Mouse (Mus musculus) embryonic facial prominence, embryonic 15.5 days (tissue): ENCODE data around the gene Gm49388. TPM values are rescaled to one million over a fixed set of nuclear protein-coding genes. Genes with fewer than 3 reads are reported as not detected.

Experiments
- ATAC-seq: fragments of 200-750 bp; cut with Nextera tagmentation; 2 replicates; pipeline ENCODE4 v1.8.0; 2017; ENCODE audit warnings: low read depth, moderate TSS enrichment; ENCODE audit not compliant: insufficient number of reproducible peaks, low FRiP score, low TSS enrichment
- H3K27ac ChIP-seq: fragments of 300-500 bp; sonication (generic); replicated peaks from 2 replicates; pipeline ENCODE4 v1.5.1; 2015; ENCODE audit warnings: mild to moderate bottlenecking, inconsistent platforms
- H3K27me3 ChIP-seq: fragments of 300-500 bp; sonication (generic); 2 replicates; pipeline ENCODE4 v1.6.1; 2015; ENCODE audit warnings: inconsistent platforms
- H3K36me3 ChIP-seq: fragments of 300-500 bp; sonication (generic); 2 replicates; pipeline ENCODE4 v1.6.1; 2015; ENCODE audit warnings: mild to moderate bottlenecking, inconsistent platforms
- H3K4me1 ChIP-seq: fragments of 300-500 bp; sonication (generic); 2 replicates; pipeline ENCODE4 v1.6.1; 2015; ENCODE audit warnings: inconsistent platforms
- H3K4me2 ChIP-seq: fragments of 300-500 bp; sonication (generic); replicated peaks from 2 replicates; pipeline ENCODE4 v1.6.1; 2015; ENCODE audit warnings: mild to moderate bottlenecking, inconsistent platforms
- H3K4me3 ChIP-seq: fragments of 300-500 bp; sonication (generic); replicated peaks from 2 replicates; pipeline ENCODE4 v1.5.1; 2015; ENCODE audit warnings: mild to moderate bottlenecking, inconsistent platforms
- H3K9ac ChIP-seq: fragments of 300-500 bp; sonication (generic); 2 replicates; pipeline ENCODE4 v1.6.1; 2015; ENCODE audit warnings: inconsistent platforms
- H3K9me3 ChIP-seq: fragments of 300-500 bp; sonication (generic); replicated peaks from 2 replicates; pipeline ENCODE4 v1.6.1; 2016; ENCODE audit warnings: inconsistent platforms
- WGBS: fragments of 180-500 bp; shearing (Covaris S2); methylation state at CpG from one replicate; pipeline ENCODE4 v1.1.7; 2015; 5-methylcytosine and 5-hydroxymethylcytosine counted together
- polyA plus RNA-seq: library from polyadenylated mRNA; unstranded; fragments of >200 nt; fragmentation: Nextera tagmentation; extraction: Ambion mirVana; gene quantifications from 2 replicates; pipeline ENCODE4 v1.2.1, GENCODE M21; 2015

The Gm49388 gene
- polyA plus RNA-seq, 1 experiment from 2014 or later, result not detected

DNA sequence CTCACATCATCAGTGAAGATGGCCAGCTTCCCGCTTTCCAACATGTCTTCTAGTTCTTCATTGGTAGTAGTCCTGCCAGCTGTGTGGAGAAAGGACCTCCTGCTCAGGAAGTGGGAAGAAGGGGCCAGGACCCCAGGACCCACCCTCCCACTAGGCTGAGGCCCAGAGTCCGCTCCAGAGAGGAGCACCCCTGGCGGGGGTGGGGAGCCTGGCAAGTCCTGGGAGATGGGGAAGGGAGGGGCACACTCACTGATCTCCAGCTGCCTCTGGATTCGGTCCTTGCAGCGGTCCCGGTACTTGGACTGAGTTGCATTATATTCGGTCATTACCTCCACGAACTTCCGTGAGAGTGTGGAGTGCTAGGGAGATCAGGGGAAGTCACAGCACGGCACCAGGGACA is 25.2 kb downstream of the Gm49388 start:
- no peak for ATAC-seq
- H3K36me3 ChIP-seq, result peaks cover 24% of the 10 kb centered on the region
- H3K4me1 ChIP-seq, result peaks cover 2% of the 10 kb centered on the region; the same call in 1 of the 2 replicates
- H3K4me3 ChIP-seq, result no peak overlapping the region
- H3K9ac ChIP-seq, result no peak overlapping the region
- H3K4me2 ChIP-seq, result no peak overlapping the region
- no peaks in the 10 kb centered on the region for H3K9me3 ChIP-seq
- no peak overlapping the region for H3K27ac ChIP-seq
- 80% methylated on average over 10 of the region's 10 CpGs for WGBS
- no peaks in the 10 kb centered on the region for H3K27me3 ChIP-seq

DNA sequence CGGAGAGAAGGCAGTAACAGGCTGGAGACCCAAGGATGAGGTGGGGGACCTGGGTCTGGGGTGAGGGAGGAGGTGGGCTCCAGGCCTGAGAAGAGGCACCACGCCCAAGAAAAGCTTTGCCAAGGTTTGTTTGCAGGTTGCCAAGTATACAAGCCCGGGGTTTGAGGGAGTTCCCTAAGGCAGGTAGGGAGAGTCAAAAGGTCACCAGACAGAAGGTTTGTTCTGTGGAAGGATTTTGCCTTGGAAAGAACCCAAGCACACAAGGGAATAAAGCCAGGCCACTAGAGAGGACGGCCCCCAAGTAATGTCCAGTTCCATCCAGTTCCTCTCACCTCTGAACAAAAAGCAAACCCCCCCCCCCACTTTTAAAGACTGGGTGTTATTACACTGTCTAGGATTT is 25.8 kb downstream of the Gm49388 start:
- H3K9ac ChIP-seq, result no peak overlapping the region
- H3K4me3 ChIP-seq, result no peak overlapping the region
- no peak overlapping the region for H3K27ac ChIP-seq
- no peaks in the 10 kb centered on the region for H3K27me3 ChIP-seq
- ATAC-seq, result no peak
- no peak overlapping the region for H3K4me2 ChIP-seq
- H3K36me3 ChIP-seq, result peaks cover 24% of the 10 kb centered on the region
- H3K4me1 ChIP-seq, result peaks cover 8% of the 10 kb centered on the region; the same call in 1 of the 2 replicates
- WGBS, result 78% methylated on average over 4 of the region's 4 CpGs
- no peaks in the 10 kb centered on the region for H3K9me3 ChIP-seq

- peaks cover 24% of the 10 kb centered on the region for H3K36me3 ChIP-seq
- H3K4me2 ChIP-seq, result no peak overlapping the region
- H3K27me3 ChIP-seq, result no peaks in the 10 kb centered on the region
- no peak overlapping the region for H3K4me3 ChIP-seq
- peaks cover 11% of the 10 kb centered on the region; the same call in 1 of the 2 replicates for H3K4me1 ChIP-seq
- no peak for ATAC-seq
- no peak overlapping the region for H3K27ac ChIP-seq
- no peaks in the 10 kb centered on the region for H3K9me3 ChIP-seq
- H3K9ac ChIP-seq, result no peak overlapping the region
- 80% methylated on average over 3 of the region's 3 CpGs for WGBS
These were observed 26.9 kb downstream of the Gm49388 start for GRCm38 (mm10) chr7:127812292-127812691.

GRCm38 (mm10) chr7:127813821-127814220 is 28.4 kb downstream of the Gm49388 start:
- Histone ChIP-seq H3K36me3 (peaks cover 18% of the 10 kb centered on the region), H3K9me3 (no peaks in the 10 kb centered on the region), H3K4me3 (no peak overlapping the region), H3K4me2 (no peak overlapping the region), H3K9ac (no peak overlapping the region), H3K4me1 (peaks cover 11% of the 10 kb centered on the region; the same call in 1 of the 2 replicates), H3K27me3 (no peaks in the 10 kb centered on the region), H3K27ac (no peak overlapping the region)
- ATAC-seq, result no peak
- WGBS, result 75% methylated on average over 4 of the region's 4 CpGs

GRCm38 (mm10) chr7:127814241-127814921 is 29.0 kb downstream of the Gm49388 start:
- no peak for ATAC-seq
- peaks cover 18% of the 10 kb centered on the region for H3K36me3 ChIP-seq

GRCm38 (mm10) chr7:127815116-127815665 is 29.8 kb downstream of the Gm49388 start:
- Histone ChIP-seq H3K4me1 (peaks cover 11% of the 10 kb centered on the region; the same call in 1 of the 2 replicates), H3K27ac (no peak overlapping the region), H3K4me2 (no peak overlapping the region), H3K4me3 (no peak overlapping the region), H3K9me3 (no peaks in the 10 kb centered on the region), H3K36me3 (peaks cover 14% of the 10 kb centered on the region), H3K27me3 (no peaks in the 10 kb centered on the region), H3K9ac (no peak overlapping the region)
- no peak for ATAC-seq
- WGBS, result 92% methylated on average over 15 of the region's 15 CpGs

More at GRCm38 (mm10) chr7:127814241-127814921, 29.0 kb downstream of the Gm49388 start:
- 80% methylated on average over 19 of the region's 19 CpGs for whole genome bisulfite sequencing
- Histone ChIP-seq H3K27me3 (no peaks in the 10 kb centered on the region), H3K4me3 (no peak overlapping the region), H3K9me3 (no peaks in the 10 kb centered on the region), H3K4me2 (no peak overlapping the region), H3K27ac (no peak overlapping the region), H3K9ac (no peak overlapping the region), H3K4me1 (peaks cover 11% of the 10 kb centered on the region; the same call in 1 of the 2 replicates)

DNA sequence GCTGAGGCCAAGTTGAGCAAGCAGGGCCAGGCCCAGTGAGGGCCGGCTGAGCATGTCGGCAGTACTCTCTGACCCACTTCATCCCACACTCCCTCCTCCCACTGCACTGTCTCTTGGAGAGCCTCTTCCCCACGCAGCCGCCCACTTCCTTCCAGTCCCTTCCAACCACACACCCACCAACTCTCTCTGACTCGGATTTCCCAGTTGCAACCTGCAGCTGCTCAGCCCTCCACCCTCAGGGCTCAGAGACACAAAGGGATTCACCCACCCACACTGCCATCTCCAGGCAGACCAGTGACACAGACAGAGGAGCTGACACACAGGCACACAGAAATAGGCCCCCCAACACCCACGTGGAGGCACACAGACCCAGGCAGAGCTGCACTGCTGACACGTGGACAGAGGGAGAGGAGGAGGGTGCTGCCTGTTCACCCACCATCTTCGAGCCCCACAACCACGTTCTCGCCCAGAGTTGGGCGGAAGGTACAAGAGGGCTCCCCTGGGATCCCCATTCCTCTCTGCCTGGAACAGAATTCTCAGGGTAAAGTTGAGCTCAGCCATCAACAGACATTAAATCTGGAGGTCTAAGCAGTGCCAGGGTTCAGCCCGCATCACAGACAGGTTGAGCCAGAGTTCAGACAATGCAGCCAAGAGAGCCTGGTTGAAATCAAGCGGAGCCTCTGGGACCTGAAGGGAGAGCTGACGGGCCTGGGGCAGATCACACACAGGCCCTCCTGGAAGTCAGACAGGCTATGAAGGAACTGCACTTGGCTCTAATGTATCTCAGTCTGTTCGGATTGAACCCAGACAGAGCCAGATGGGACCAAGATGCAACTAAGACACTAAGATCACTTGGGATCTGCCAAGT is 30.8 kb downstream of the Gm49388 start:
- Histone ChIP-seq H3K9ac (no peak overlapping the region), H3K4me3 (no peak overlapping the region), H3K36me3 (peaks cover 7% of the 10 kb centered on the region), H3K27me3 (no peaks in the 10 kb centered on the region), H3K9me3 (no peaks in the 10 kb centered on the region), H3K4me1 (peaks cover 14% of the 10 kb centered on the region; the same call in 1 of the 2 replicates), H3K4me2 (no peak overlapping the region), H3K27ac (peak overlapping the region; percentile 45; the same call in 1 of the 2 replicates)
- ATAC-seq, result peak; percentile 41; the same call in 1 of the 2 replicates
- WGBS, result 46% methylated on average over 15 of the region's 15 CpGs

DNA sequence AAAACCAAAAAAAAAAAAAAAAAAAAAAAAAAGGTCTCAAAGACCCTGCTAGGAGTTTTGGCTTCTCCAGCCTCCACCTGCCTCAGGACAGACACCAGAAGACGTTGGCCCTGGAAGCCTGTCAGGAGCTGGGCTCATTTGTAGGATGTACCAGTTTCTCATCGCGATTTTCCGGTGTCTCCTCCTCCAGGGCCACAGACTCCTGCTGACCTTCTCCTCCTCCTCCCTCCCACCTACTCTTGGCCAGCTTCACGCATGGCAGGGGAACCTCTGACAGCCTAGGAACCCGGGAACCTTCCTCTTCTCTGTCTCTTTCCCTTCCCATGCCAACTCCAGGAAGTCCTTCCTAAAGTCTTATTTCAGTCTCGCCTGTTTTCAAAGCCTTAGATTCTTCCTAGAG is 31.6 kb downstream of the Gm49388 start:
- no peak overlapping the region for H3K9ac ChIP-seq
- WGBS, result 83% methylated on average over 7 of the region's 7 CpGs

GRCm38 (mm10) chr7:127817776-127818175 is 32.4 kb downstream of the Gm49388 start:
- Histone ChIP-seq H3K27me3 (no peaks in the 10 kb centered on the region), H3K4me3 (no peak overlapping the region), H3K9me3 (no peaks in the 10 kb centered on the region), H3K4me1 (peaks cover 20% of the 10 kb centered on the region), H3K27ac (no peak overlapping the region), H3K9ac (no peak overlapping the region), H3K36me3 (peaks cover 7% of the 10 kb centered on the region), H3K4me2 (no peak overlapping the region)
- 90% methylated on average over 5 of the region's 5 CpGs for WGBS
- no peak for ATAC-seq

More for the DNA sequence above, 31.6 kb downstream of the Gm49388 start:
- Histone ChIP-seq H3K36me3 (peaks cover 7% of the 10 kb centered on the region), H3K4me2 (no peak overlapping the region), H3K9me3 (no peaks in the 10 kb centered on the region), H3K4me1 (peaks cover 18% of the 10 kb centered on the region; the same call in 1 of the 2 replicates), H3K27ac (no peak overlapping the region), H3K27me3 (no peaks in the 10 kb centered on the region), H3K4me3 (no peak overlapping the region)
- no peak for ATAC-seq

- no peaks in the 10 kb centered on the region for H3K9me3 ChIP-seq
- no peaks in the 10 kb centered on the region for H3K27me3 ChIP-seq
- ATAC-seq, result no peak
- H3K4me1 ChIP-seq, result peaks cover 37% of the 10 kb centered on the region
- H3K4me3 ChIP-seq, result no peak overlapping the region
- WGBS, result 45% methylated on average over 13 of the region's 13 CpGs
- no peak overlapping the region for H3K4me2 ChIP-seq
- peak overlapping the region; percentile 22; the same call in 1 of the 2 replicates for H3K27ac ChIP-seq
- no peak overlapping the region for H3K9ac ChIP-seq
- no peaks in the 10 kb centered on the region for H3K36me3 ChIP-seq
These were observed 35.6 kb downstream of the Gm49388 start for GRCm38 (mm10) chr7:127820836-127821509.
